Mouse (Mus musculus) limb, embryonic 13.5 days (tissue): ENCODE results near the gene N4bp2l1. TPM values are rescaled to one million over a fixed set of nuclear protein-coding genes. Genes with fewer than 3 reads are reported as not detected.
"Not testable (repeated sequence)": the region's sequence is repeated elsewhere in the genome, so short reads cannot be mapped to it uniquely, and the experiment has no call there.

ENCODE experiments used
- ATAC-seq: fragments of 200-750 bp; cut with Nextera tagmentation; 2 replicates; pipeline ENCODE4 v1.8.0; 2017; ENCODE audit warnings: low read depth, moderate number of reproducible peaks, moderate TSS enrichment; ENCODE audit not compliant: low FRiP score
- H3K27ac ChIP-seq: fragments of 300-500 bp; sonication (generic); 2 replicates; pipeline ENCODE4 v1.5.1; 2015; ENCODE audit warnings: inconsistent platforms, mild to moderate bottlenecking, moderate library complexity
- H3K27me3 ChIP-seq: fragments of 300-500 bp; sonication (generic); 2 replicates; pipeline ENCODE4 v1.6.1; 2015; ENCODE audit warnings: mild to moderate bottlenecking, inconsistent platforms
- H3K36me3 ChIP-seq: fragments of 300-500 bp; sonication (generic); 2 replicates; pipeline ENCODE4 v1.6.1; 2015; ENCODE audit warnings: inconsistent platforms, mild to moderate bottlenecking, moderate library complexity
- H3K4me1 ChIP-seq: fragments of 300-500 bp; sonication (generic); 2 replicates; pipeline ENCODE4 v1.6.1; 2015; ENCODE audit warnings: inconsistent platforms
- H3K4me2 ChIP-seq: fragments of 300-500 bp; sonication (generic); replicated peaks from 2 replicates; pipeline ENCODE4 v1.6.1; 2015; ENCODE audit warnings: inconsistent platforms, mild to moderate bottlenecking, moderate library complexity
- H3K4me3 ChIP-seq: fragments of 300-500 bp; sonication (generic); 2 replicates; pipeline ENCODE4 v1.5.1; 2015; ENCODE audit warnings: moderate library complexity, mild to moderate bottlenecking, inconsistent platforms
- H3K9ac ChIP-seq: fragments of 300-500 bp; sonication (generic); 2 replicates; pipeline ENCODE4 v1.6.1; 2015; ENCODE audit warnings: mild to moderate bottlenecking, inconsistent platforms
- H3K9me3 ChIP-seq: fragments of 300-500 bp; sonication (generic); 2 replicates; pipeline ENCODE4 v1.6.1; 2016; ENCODE audit warnings: inconsistent platforms
- WGBS: fragments of 180-500 bp; shearing (Covaris S2); methylation state at CpG from one replicate; pipeline ENCODE4 v1.1.7; 2015; 5-methylcytosine and 5-hydroxymethylcytosine counted together
- polyA plus RNA-seq: library from polyadenylated mRNA; unstranded; fragments of >200 nt; fragmentation: Nextera tagmentation; extraction: Ambion mirVana; gene quantifications from 2 replicates; pipeline ENCODE4 v1.2.1, GENCODE M21; 2015

N4bp2l1 gene
- polyA plus RNA-seq: 5.2 and 5.4 TPM in 2 replicates

DNA sequence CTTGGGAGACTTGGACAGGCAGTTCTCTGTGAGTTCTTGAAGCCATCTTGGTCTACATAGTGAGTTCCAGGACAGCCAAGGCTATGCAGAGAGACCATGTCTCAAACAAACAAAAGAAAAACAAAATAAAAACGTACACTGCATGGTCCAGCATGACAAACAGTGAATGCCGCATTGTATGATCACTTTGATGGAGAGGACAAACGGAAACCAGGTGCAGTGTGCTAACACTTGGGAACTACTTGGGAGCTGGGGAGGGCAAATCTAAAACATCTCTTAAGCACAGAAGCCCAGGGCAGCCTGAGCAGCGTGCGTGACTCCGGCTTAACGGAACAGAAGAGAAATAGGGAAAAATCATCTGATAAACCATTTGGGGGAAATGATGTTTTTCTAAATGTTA is at the start of gene N4bp2l1:
TSS of gene N4bp2l1 (minus strand) at position 101 of the 400 bp plus-strand sequence.
- peaks cover 24% of the 10 kb centered on the region for H3K4me1 ChIP-seq
- WGBS: 71% methylated on average over 7 of the region's 7 CpGs
- no peak for ATAC-seq
- H3K9me3 ChIP-seq: no peaks in the 10 kb centered on the region
- no peak within 1 kb of the TSS for H3K4me3 ChIP-seq
- H3K27me3 ChIP-seq: peaks cover 47% of the 10 kb centered on the region
- no peak within 1 kb of the TSS for H3K4me2 ChIP-seq
- H3K27ac ChIP-seq: no peak within 1 kb of the TSS
- H3K36me3 ChIP-seq: no peaks in the 10 kb centered on the region
- no peak within 1 kb of the TSS for H3K9ac ChIP-seq

DNA sequence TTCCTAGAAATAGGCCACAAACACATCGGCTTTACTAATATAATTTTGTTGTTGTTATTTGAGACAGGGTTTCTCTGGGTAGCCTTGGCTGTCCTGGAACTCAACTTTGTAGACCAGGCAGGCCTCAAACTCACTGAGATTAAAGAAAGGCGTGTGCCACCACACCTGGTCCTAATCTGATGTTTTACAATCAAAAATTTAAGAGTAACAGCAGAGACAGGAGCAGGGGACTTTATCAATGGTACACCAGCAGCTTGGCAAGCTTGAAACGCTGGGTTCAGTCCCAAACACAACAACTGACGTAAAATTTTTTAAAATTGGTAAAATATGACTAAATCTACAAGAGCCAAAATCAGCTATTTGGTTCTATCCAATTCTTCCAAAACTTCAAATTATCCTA is 47.9 kb upstream of the N4bp2l1 start:
- H3K36me3 ChIP-seq: peaks cover 62% of the 10 kb centered on the region
- ATAC-seq: no peak
- no peaks in the 10 kb centered on the region for H3K27me3 ChIP-seq
- H3K9me3 ChIP-seq: no peaks in the 10 kb centered on the region
- no peaks in the 10 kb centered on the region for H3K4me1 ChIP-seq
- H3K27ac ChIP-seq: no peak overlapping the region
- no peak overlapping the region for H3K4me2 ChIP-seq
- no peak overlapping the region for H3K4me3 ChIP-seq
- H3K9ac ChIP-seq: no peak overlapping the region
- 80% methylated on average over 4 of the region's 4 CpGs for WGBS

GRCm38 (mm10) chr5:150643390-150643789 is 46.4 kb upstream of the N4bp2l1 start:
- not testable (repeated sequence) for H3K9ac ChIP-seq, H3K9me3 ChIP-seq, H3K27me3 ChIP-seq, H3K4me1 ChIP-seq, ATAC-seq, H3K4me2 ChIP-seq, H3K27ac ChIP-seq, H3K4me3 ChIP-seq
- 96% methylated on average over 4 of the region's 4 CpGs for WGBS
- H3K36me3 ChIP-seq: peaks cover 50% of the 10 kb centered on the region

DNA sequence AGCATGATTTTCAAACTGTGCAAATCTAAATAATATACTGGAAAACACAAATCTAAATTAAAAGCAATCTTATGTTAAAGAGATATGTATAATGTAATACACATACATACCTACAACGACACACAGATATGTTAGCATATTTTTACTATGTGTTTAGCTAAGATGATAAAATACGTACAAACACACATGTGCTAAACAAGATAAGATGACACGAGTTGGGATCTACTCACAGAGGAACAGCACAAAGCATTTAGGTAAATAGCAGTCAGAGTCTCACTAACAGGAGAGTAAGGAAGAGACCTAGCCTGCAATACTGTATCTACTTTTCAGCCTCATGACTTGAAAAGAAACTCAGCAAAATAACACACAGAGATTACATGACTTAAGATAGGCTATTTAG is 44.5 kb upstream of the N4bp2l1 start:
- H3K9ac ChIP-seq: no peak overlapping the region
- WGBS: 94% methylated on average over 3 of the region's 3 CpGs

DNA sequence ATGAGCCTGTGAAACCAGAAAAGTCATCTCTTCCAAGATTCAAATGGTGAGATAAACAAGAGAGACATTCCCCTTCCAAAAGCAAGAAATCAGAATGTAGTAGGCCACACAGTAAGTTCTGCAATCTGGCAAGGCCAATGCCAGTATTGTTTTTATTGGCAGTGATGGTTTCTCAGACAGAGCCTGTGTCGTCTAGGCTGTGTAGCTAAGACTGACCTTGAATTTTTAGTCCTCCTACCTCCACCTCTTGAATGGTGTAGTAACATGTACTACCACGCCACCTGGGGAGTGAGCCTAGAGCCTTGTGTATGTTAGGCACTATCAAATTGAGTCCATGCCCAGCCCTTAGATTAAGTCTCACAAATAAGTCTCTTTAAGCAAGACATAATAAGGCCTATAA is 32.7 kb upstream of the N4bp2l1 start:
- H3K4me1 ChIP-seq: no peaks in the 10 kb centered on the region
- H3K36me3 ChIP-seq: peaks cover 13% of the 10 kb centered on the region
- ATAC-seq: no peak
- no peaks in the 10 kb centered on the region for H3K27me3 ChIP-seq
- no peak overlapping the region for H3K27ac ChIP-seq
- no peaks in the 10 kb centered on the region for H3K9me3 ChIP-seq
- no peak overlapping the region for H3K9ac ChIP-seq
- no peak overlapping the region for H3K4me2 ChIP-seq
- 72% methylated on average over 2 of the region's 2 CpGs for WGBS
- no peak overlapping the region for H3K4me3 ChIP-seq

More for the DNA sequence above, 44.5 kb upstream of the N4bp2l1 start:
- Histone ChIP-seq H3K4me1 (no peaks in the 10 kb centered on the region), H3K27ac (no peak overlapping the region), H3K9me3 (no peaks in the 10 kb centered on the region), H3K4me2 (no peak overlapping the region), H3K36me3 (peaks cover 53% of the 10 kb centered on the region), H3K27me3 (no peaks in the 10 kb centered on the region), H3K4me3 (no peak overlapping the region)
- no peak for ATAC-seq

DNA sequence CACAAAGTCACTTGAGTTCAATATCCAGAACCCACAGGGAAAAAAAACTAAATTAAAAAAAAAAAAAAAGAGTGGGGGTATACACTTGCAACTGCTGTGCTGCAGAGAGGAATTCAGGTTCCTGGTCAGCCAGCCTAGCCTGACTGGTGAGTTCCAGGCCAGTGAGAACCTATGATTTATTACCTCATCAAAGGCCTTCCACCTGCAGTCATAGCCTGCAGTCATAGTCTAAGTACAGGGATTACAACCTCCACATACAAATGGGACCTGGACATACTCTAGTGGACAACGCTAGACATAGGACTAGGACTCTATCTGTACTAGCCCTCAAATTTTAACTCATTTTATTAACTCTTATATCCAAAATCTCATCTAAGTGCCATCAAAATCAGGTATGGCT is 32.3 kb upstream of the N4bp2l1 start:
- 74% methylated on average over 1 of the region's 1 CpGs for WGBS
- no peak for ATAC-seq
- H3K4me1 ChIP-seq: no peaks in the 10 kb centered on the region
- no peak overlapping the region for H3K27ac ChIP-seq
- H3K4me3 ChIP-seq: no peak overlapping the region
- H3K27me3 ChIP-seq: no peaks in the 10 kb centered on the region
- H3K4me2 ChIP-seq: no peak overlapping the region
- H3K9ac ChIP-seq: no peak overlapping the region
- no peaks in the 10 kb centered on the region for H3K9me3 ChIP-seq
- H3K36me3 ChIP-seq: peaks cover 13% of the 10 kb centered on the region

- ATAC-seq: no peak
- no peak overlapping the region for H3K4me3 ChIP-seq
- H3K27ac ChIP-seq: no peak overlapping the region
- H3K9ac ChIP-seq: no peak overlapping the region
- WGBS: 90% methylated on average over 7 of the region's 7 CpGs
- no peaks in the 10 kb centered on the region for H3K27me3 ChIP-seq
- peaks cover 5% of the 10 kb centered on the region; the same call in 1 of the 2 replicates for H3K36me3 ChIP-seq
- no peak overlapping the region for H3K4me2 ChIP-seq
- 0 out of 2 replicates have a peak, but pooled peaks cover 5% of the 10 kb centered on the region for H3K4me1 ChIP-seq
- H3K9me3 ChIP-seq: no peaks in the 10 kb centered on the region
Observed at GRCm38 (mm10) chr5:150625528-150625927, 28.5 kb upstream of the N4bp2l1 start.

DNA sequence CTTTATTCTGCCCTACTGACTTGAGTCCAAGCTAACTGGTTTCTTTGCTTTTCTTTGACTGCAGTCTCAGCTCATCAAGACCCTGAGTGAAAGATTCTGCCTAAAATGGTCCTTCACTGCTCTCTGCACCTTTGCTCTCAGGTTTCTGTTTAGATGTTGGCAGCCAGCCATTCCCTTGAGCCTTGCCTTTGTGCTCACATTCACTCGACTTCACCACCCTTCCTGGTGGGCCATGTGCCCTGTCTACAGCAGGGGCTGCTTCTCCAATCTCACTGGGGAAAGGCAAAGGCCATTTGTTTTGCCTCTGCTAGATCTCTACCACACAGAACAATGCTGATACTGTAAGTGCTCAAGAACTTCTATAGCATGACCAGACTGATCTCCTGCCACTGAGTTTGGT is 25.8 kb upstream of the N4bp2l1 start:
- Histone ChIP-seq H3K4me2 (no peak overlapping the region), H3K9ac (no peak overlapping the region), H3K36me3 (no peaks in the 10 kb centered on the region), H3K27ac (no peak overlapping the region), H3K27me3 (no peaks in the 10 kb centered on the region), H3K4me3 (no peak overlapping the region), H3K4me1 (0 out of 2 replicates have a peak, but pooled peaks cover 5% of the 10 kb centered on the region), H3K9me3 (no peaks in the 10 kb centered on the region)
- 32% methylated on average over 1 of the region's 1 CpGs for WGBS
- no peak for ATAC-seq

DNA sequence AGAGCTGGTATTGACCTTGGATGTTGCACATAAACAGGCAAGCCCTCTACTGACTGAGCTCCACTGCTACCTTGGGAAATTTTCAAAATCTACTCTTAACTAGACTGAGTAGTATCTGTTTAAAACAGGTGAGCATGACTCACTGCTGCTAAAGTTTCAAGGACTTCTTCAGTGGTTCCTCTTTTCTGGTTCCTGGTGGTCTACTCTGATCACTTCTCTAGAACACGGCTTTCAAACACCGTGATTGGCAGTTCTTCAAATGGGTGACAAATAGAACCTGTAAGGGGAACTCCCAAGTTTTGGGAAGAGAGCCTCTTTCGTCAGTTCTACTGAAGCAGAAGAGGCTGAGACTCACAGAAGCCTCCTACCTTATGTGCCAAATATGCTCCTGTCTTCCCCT is 24.6 kb upstream of the N4bp2l1 start:
- no peak overlapping the region for H3K9ac ChIP-seq
- H3K4me1 ChIP-seq: 0 out of 2 replicates have a peak, but pooled peaks cover 5% of the 10 kb centered on the region
- H3K4me2 ChIP-seq: no peak overlapping the region
- 91% methylated on average over 3 of the region's 3 CpGs for WGBS
- no peaks in the 10 kb centered on the region for H3K36me3 ChIP-seq
- H3K27ac ChIP-seq: no peak overlapping the region
- no peak overlapping the region for H3K4me3 ChIP-seq
- no peaks in the 10 kb centered on the region for H3K27me3 ChIP-seq
- H3K9me3 ChIP-seq: no peaks in the 10 kb centered on the region
- no peak for ATAC-seq

- ATAC-seq: no peak
- Histone ChIP-seq H3K27me3 (no peaks in the 10 kb centered on the region), H3K9me3 (no peaks in the 10 kb centered on the region), H3K4me1 (0 out of 2 replicates have a peak, but pooled peaks cover 5% of the 10 kb centered on the region), H3K36me3 (no peaks in the 10 kb centered on the region), H3K4me3 (no peak overlapping the region), H3K4me2 (no peak overlapping the region), H3K9ac (no peak overlapping the region), H3K27ac (no peak overlapping the region)
- WGBS: 82% methylated on average over 7 of the region's 7 CpGs
Observed at GRCm38 (mm10) chr5:150620588-150621135, 23.7 kb upstream of the N4bp2l1 start.

DNA sequence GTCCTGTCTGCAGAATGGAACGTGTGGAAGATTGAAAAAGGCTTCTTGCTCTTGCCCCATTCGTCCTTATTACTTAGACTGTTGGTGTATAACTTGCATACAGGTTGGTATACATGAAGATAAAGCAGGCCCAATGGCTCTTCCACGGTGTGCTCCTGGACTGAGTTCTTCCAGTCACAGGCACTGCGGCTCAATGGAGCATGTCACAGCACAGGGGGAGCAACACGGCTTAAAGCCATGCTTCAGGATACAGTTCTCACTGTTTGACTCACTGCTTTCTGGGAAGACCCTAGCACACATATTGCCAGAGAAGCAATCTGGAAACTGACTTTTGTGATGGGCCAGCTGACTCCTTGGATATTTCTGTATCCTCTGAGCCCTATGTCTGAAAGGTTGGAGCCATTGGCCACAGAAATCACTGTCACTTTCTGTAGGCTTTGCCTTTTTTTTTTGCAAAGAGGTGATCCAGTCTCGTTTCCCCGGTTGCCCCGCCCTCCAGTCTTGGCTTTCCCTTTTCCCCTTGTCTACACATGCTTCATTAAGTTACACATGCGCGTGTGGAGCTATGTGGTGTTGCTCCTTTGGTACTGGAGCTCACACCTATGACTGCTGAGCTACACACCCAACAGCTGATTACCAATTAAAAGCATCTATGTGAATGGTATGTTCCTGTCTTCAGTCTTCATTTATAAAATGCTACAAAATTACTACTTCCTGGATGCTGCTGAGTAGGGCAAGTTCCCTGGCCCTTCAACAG is 21.8 kb upstream of the N4bp2l1 start:
- H3K9me3 ChIP-seq: no peaks in the 10 kb centered on the region
- no peaks in the 10 kb centered on the region for H3K27me3 ChIP-seq
- no peak overlapping the region for H3K4me2 ChIP-seq
- H3K9ac ChIP-seq: no peak overlapping the region
- ATAC-seq: no peak
- H3K36me3 ChIP-seq: no peaks in the 10 kb centered on the region
- H3K4me3 ChIP-seq: no peak overlapping the region
- no peak overlapping the region for H3K27ac ChIP-seq
- WGBS: 88% methylated on average over 10 of the region's 10 CpGs
- 0 out of 2 replicates have a peak, but pooled peaks cover 5% of the 10 kb centered on the region for H3K4me1 ChIP-seq

DNA sequence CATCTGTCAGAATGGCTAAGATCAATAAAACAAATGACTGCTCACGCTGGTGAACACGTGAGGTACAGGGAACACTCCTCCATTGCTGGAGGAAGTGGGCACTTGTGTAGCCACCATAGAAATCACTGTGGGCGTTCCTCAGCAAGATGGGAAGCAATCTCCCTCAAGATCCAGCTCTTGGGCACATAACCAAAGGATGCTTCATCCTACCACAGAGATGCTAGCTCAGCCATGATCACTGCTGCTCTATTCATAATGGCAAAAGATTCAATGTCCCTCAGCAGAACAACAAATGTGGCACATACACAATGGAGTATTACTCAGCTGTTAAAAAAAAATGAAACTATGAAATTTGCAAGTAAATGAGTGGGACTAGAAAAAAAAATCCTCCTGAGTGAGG is 19.7 kb upstream of the N4bp2l1 start:
- H3K27ac ChIP-seq: no peak overlapping the region
- H3K4me2 ChIP-seq: no peak overlapping the region
- no peaks in the 10 kb centered on the region for H3K27me3 ChIP-seq
- WGBS: 77% methylated on average over 3 of the region's 3 CpGs
- no peaks in the 10 kb centered on the region for H3K36me3 ChIP-seq
- H3K4me1 ChIP-seq: no peaks in the 10 kb centered on the region
- H3K9me3 ChIP-seq: no peaks in the 10 kb centered on the region
- ATAC-seq: no peak
- no peak overlapping the region for H3K4me3 ChIP-seq
- no peak overlapping the region for H3K9ac ChIP-seq
